ENCODE assay signal across 22 mouse cellular contexts in genomic region chr3:65417913-65418594, GRCm38 (mm10). TPM values are rescaled to one million over a fixed set of nuclear protein-coding genes. Genes with fewer than 3 reads are reported as not detected.
DNase-seq lines count a peak whose midpoint lies in the region; ATAC-seq and TF ChIP-seq lines count a peak whose summit lies in the region.
"Had no signal": no experiment of that assay in that cellular context is flagged by ENCODE, and none has a peak within 500 bp of the region (broad histone marks: within the 10 kb centered on the region; RNA-seq: fewer than 3 reads in every experiment).

No protein-coding gene starts in this region.

- H3K27me3 ChIP-seq in kidney, embryonic 14.5 days (ENCODE audit: control insufficient read depth, insufficient read depth, low read length), result no peaks in the 10 kb centered on the region
- H3K27me3 ChIP-seq in embryonic facial prominence, embryonic 12.5 days, result no peaks in the 10 kb centered on the region
- no peaks in the 10 kb centered on the region for H3K27me3 ChIP-seq in hindbrain, embryonic 12.5 days
- H3K27me3 ChIP-seq: embryonic facial prominence, embryonic 15.5 days; forebrain, embryonic 12.5 days; limb, embryonic 12.5 days; liver, embryonic 15.5 days; neural tube, embryonic 13.5 days had no signal

- DNase-seq in kidney, adult 18-20 months, result no peak
- no peak for DNase-seq in lung, postnatal 25 days (ENCODE audit: low spot score)
- DNase-seq: adrenal gland, adult 8-10 months; B cell, adult 2 months; cerebellum, adult 9-11 months; kidney, adult 2 months; lung, postnatal 36 days; retina, postnatal 1 day; thymus, postnatal 14 days had no signal

- no peaks in the 10 kb centered on the region for H3K9me3 ChIP-seq in kidney, embryonic 14.5 days (ENCODE audit: control insufficient read depth, low read length)
- no peaks in the 10 kb centered on the region for H3K9me3 ChIP-seq in embryonic facial prominence, embryonic 12.5 days
- H3K9me3 ChIP-seq in hindbrain, embryonic 12.5 days (replicated peaks), result no peaks in the 10 kb centered on the region
- H3K9me3 ChIP-seq: embryonic facial prominence, embryonic 15.5 days; forebrain, embryonic 12.5 days; limb, embryonic 12.5 days; liver, embryonic 15.5 days; neural tube, embryonic 13.5 days had no signal

- no peak for TF ChIP-seq POLR2A in bone marrow, adult 2 months (IDR thresholded peaks at IDR 0.05; ENCODE audit: borderline replicate concordance, control insufficient read depth, low read depth, low read length)

- H3K36me3 ChIP-seq in kidney, embryonic 14.5 days (ENCODE audit: control insufficient read depth, insufficient read depth, low read length), result no peaks in the 10 kb centered on the region
- no peaks in the 10 kb centered on the region for H3K36me3 ChIP-seq in embryonic facial prominence, embryonic 12.5 days
- no peaks in the 10 kb centered on the region for H3K36me3 ChIP-seq in hindbrain, embryonic 12.5 days
- H3K36me3 ChIP-seq: embryonic facial prominence, embryonic 15.5 days; forebrain, embryonic 12.5 days; limb, embryonic 12.5 days; liver, embryonic 15.5 days; neural tube, embryonic 13.5 days had no signal

- no peak overlapping the region for H3K4me3 ChIP-seq in kidney, embryonic 14.5 days (ENCODE audit: low read length)
- no peak overlapping the region for H3K4me3 ChIP-seq in bone marrow, adult 2 months (replicated peaks; ENCODE audit: control insufficient read depth, low read depth, low read length)
- H3K4me3 ChIP-seq in embryonic facial prominence, embryonic 12.5 days, result no peak overlapping the region
- no peak overlapping the region for H3K4me3 ChIP-seq in hindbrain, embryonic 12.5 days
- H3K4me3 ChIP-seq: embryonic facial prominence, embryonic 15.5 days; forebrain, embryonic 12.5 days; layer of hippocampus, adult 2 months; left cerebral cortex, adult 2 months; limb, embryonic 12.5 days; liver, embryonic 15.5 days; neural tube, embryonic 13.5 days had no signal

- H3K4me2 ChIP-seq in kidney, embryonic 14.5 days (replicated peaks; ENCODE audit: low read depth, low read length), result no peak overlapping the region
- no peak overlapping the region for H3K4me2 ChIP-seq in embryonic facial prominence, embryonic 12.5 days (replicated peaks)
- H3K4me2 ChIP-seq in hindbrain, embryonic 12.5 days (replicated peaks), result no peak overlapping the region
- H3K4me2 ChIP-seq: embryonic facial prominence, embryonic 15.5 days; forebrain, embryonic 12.5 days; limb, embryonic 12.5 days; liver, embryonic 15.5 days; neural tube, embryonic 13.5 days had no signal

- TF ChIP-seq CTCF in bone marrow, adult 2 months (IDR thresholded peaks at IDR 0.05; ENCODE audit: control insufficient read depth, insufficient read depth, low read length), result no peak

- H3K9ac ChIP-seq in kidney, embryonic 14.5 days (ENCODE audit: low read depth, low read length), result no peak overlapping the region
- no peak overlapping the region for H3K9ac ChIP-seq in embryonic facial prominence, embryonic 12.5 days
- H3K9ac ChIP-seq in hindbrain, embryonic 12.5 days, result no peak overlapping the region
- H3K9ac ChIP-seq: embryonic facial prominence, embryonic 15.5 days; forebrain, embryonic 12.5 days; limb, embryonic 12.5 days; liver, embryonic 15.5 days; neural tube, embryonic 13.5 days had no signal

- ATAC-seq in kidney, embryonic 14.5 days (ENCODE audit: low FRiP score, low TSS enrichment), result peak; percentile 78
- no peak for ATAC-seq in embryonic facial prominence, embryonic 12.5 days (ENCODE audit: insufficient number of reproducible peaks, insufficient read depth, low FRiP score, low TSS enrichment)
- ATAC-seq in neutrophil, adult 5-6 weeks (ENCODE audit: extremely low read depth, insufficient number of reproducible peaks, low FRiP score, poor library complexity, severe bottlenecking), result peak; percentile 77
- no peak for ATAC-seq in hindbrain, embryonic 12.5 days (ENCODE audit: low FRiP score)
- ATAC-seq: hindbrain, embryonic 16.5 days had no signal

- H3K4me1 ChIP-seq in kidney, embryonic 14.5 days (ENCODE audit: control insufficient read depth, insufficient read depth, low read length), result no peaks in the 10 kb centered on the region
- peaks cover 2% of the 10 kb centered on the region; the same call in 1 of the 2 replicates for H3K4me1 ChIP-seq in bone marrow, adult 2 months (ENCODE audit: control insufficient read depth, insufficient read depth, low read length)
- no peaks in the 10 kb centered on the region for H3K4me1 ChIP-seq in embryonic facial prominence, embryonic 12.5 days
- H3K4me1 ChIP-seq in hindbrain, embryonic 12.5 days, result no peaks in the 10 kb centered on the region
- H3K4me1 ChIP-seq: embryonic facial prominence, embryonic 15.5 days; forebrain, embryonic 12.5 days; limb, embryonic 12.5 days; liver, embryonic 15.5 days; neural tube, embryonic 13.5 days had no signal

- WGBS in kidney, embryonic 14.5 days, result 60% methylated on average over 5 of the region's 5 CpGs
- 2% methylated on average over 5 of the region's 5 CpGs for WGBS in bone marrow, adult 2 months
- WGBS in embryonic facial prominence, embryonic 12.5 days, result 20% methylated on average over 5 of the region's 5 CpGs
- WGBS in hindbrain, embryonic 12.5 days, result 63% methylated on average over 5 of the region's 5 CpGs

- H3K27ac ChIP-seq in kidney, embryonic 14.5 days (ENCODE audit: low read depth, low read length), result no peak overlapping the region
- peak overlapping the region; percentile 61; the same call in 1 of the 2 replicates for H3K27ac ChIP-seq in bone marrow, adult 2 months (ENCODE audit: control insufficient read depth, insufficient read depth, low read depth, low read length, poor library complexity)
- 0 out of 2 replicates have a peak overlapping the region, but pooled peaks have one; percentile 4 for H3K27ac ChIP-seq in embryonic facial prominence, embryonic 12.5 days
- H3K27ac ChIP-seq in hindbrain, embryonic 12.5 days, result no peak overlapping the region
- H3K27ac ChIP-seq: embryonic facial prominence, embryonic 15.5 days; forebrain, embryonic 12.5 days; layer of hippocampus, adult 2 months; left cerebral cortex, adult 2 months; limb, embryonic 12.5 days; liver, embryonic 15.5 days; neural tube, embryonic 13.5 days had no signal

RNA-seq across cellular contexts. Expression of gene Ssr3, which starts 25.6 kb away (rescaled TPM):
- 250 and 323 TPM in 2 replicates for polyA plus RNA-seq in kidney, embryonic 14.5 days (2014; fragmentation: Nextera tagmentation; extraction: Ambion mirVana)
- 33.0 and 47.9 TPM in 2 replicates for polyA plus RNA-seq in bone marrow, adult 2 months (2011; ENCODE audit: insufficient read depth, insufficient read length, low replicate concordance, missing spikeins)
- polyA plus RNA-seq in embryonic facial prominence, embryonic 12.5 days (2016; fragmentation: Nextera tagmentation; extraction: Ambion mirVana), result 221 and 238 TPM in 2 replicates
- total RNA-seq in neutrophil, adult 5-6 weeks (2017), result 87.2 and 95.2 TPM in 2 replicates
- polyA plus RNA-seq in hindbrain, embryonic 12.5 days (2016; fragmentation: Nextera tagmentation; extraction: Ambion mirVana), result 211 and 222 TPM in 2 replicates

Comparison
In these comparisons a context has a peak if more than half of its experiments do, and no peak if none do; other contexts are left out.
1. ATAC-seq: peak in kidney, embryonic 14.5 days (single experiment) and neutrophil, adult 5-6 weeks (single experiment); none in embryonic facial prominence, embryonic 12.5 days (single experiment) and hindbrain, embryonic 12.5 days (single experiment).
2. H3K27ac ChIP-seq: peak in bone marrow, adult 2 months (single experiment) and embryonic facial prominence, embryonic 12.5 days (single experiment); none in kidney, embryonic 14.5 days (single experiment) and hindbrain, embryonic 12.5 days (single experiment).